Mouse (Mus musculus) bone marrow macrophage, adult 2 months (primary cell): Measurements from ENCODE around the gene Emilin2.
A peak's percentile ranks its signal among the peaks of the same experiment; 100 is the strongest.

ENCODE experiments used
- CTCF ChIP-seq: IDR thresholded peaks from 2 replicates; pipeline ENCODE4 v1.5.1; 2012; ENCODE audit warnings: low read depth, mild to moderate bottlenecking, low read length, moderate library complexity
- POLR2A ChIP-seq: IDR thresholded peaks from 2 replicates; pipeline ENCODE4 v1.6.1; 2012; ENCODE audit warnings: mild to moderate bottlenecking, low read depth, low read length, borderline replicate concordance

DNA sequence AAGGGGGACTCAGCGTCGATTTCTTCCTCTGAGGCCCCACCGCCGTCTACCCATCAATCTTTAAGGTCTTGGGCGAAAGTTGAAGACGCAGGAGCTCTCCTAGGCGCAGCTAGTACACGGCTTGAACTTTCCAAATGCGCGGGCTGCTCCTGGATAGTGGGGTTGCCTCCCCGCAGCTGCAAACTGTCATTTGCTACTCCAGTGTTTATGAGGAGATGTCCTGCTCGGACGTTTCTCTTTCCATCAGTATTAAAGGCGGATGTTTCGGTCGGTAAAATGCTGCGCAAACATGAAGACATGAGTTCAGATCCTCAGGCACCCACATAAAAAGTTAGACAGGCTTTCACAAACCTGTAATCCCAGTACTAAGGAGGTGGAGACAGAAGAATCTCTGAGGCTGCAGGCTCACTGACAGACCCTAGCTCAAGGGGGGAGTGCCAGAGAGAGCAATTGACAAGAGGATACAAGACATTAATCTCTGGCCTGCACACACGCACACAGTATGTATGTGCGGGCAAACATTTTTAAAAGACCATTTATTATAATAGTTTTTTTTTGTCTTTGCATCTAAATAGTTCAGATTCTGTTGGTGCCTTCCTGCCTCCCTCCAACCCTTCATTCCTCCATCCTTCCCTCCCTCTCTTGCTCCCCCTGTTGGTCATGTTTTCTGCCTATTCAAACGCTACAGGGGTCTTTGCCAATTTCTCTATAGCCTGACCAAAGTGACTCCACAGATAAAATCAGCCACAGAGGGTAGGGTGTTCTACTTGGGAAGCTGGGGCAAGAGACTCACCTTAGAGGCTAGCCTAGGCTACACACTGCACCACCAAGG, at the start of gene Emilin2:
- TF ChIP-seq CTCF: peak; percentile 62
- TF ChIP-seq POLR2A: no peak
